Mouse (Mus musculus): ENCODE results near the gene Spryd4. TPM values are rescaled to one million over a fixed set of nuclear protein-coding genes. Genes with fewer than 3 reads are reported as not detected.
A peak's percentile ranks its signal among the peaks of the same experiment; 100 is the strongest.

Spryd4 gene
- total and polyA plus RNA-seq, 3 experiments: 32.1 to 37.5 (median 35.0) TPM

- TF ChIP-seq CTCF (IDR thresholded peaks at IDR 0.05): no peak
- no peak for TF ChIP-seq EP300 (IDR thresholded peaks at IDR 0.05; ENCODE audit: insufficient read depth, low read depth, low read length)
- no peak for TF ChIP-seq POLR2A (IDR thresholded peaks at IDR 0.05; ENCODE audit: insufficient read depth, low read depth, low read length)
- WGBS: 13% methylated on average over 14 of the region's 14 CpGs
- DNase-seq: peak in 1 of 2 experiments; percentile 34
These were observed 653 bp downstream of the Spryd4 start for GRCm38 (mm10) chr10:128210954-128211353.

GRCm38 (mm10) chr10:128210131-128210530 lies 1.5 kb downstream of the Spryd4 start:
- no peak overlapping the region for H3K27ac ChIP-seq
- intact Hi-C loops (cut with DNase I): loop anchor here (2.0 kb wide), 1 partner anchor 15 kb away; the partner anchor contains the start of gene Gls2
- no peaks in the 10 kb centered on the region for H3K36me3 ChIP-seq (ENCODE audit: control insufficient read depth, insufficient read depth, low read length)
- peaks cover 3% of the 10 kb centered on the region for H3K4me1 ChIP-seq (ENCODE audit: control insufficient read depth, insufficient read depth, low read length)
- DNase-seq: no peak
- H3K79me2 ChIP-seq (replicated peaks; ENCODE audit: control insufficient read depth, insufficient read depth, low read length): no peaks in the 10 kb centered on the region
- TF ChIP-seq CTCF (IDR thresholded peaks at IDR 0.05) (no peak), POLR2A (IDR thresholded peaks at IDR 0.05; ENCODE audit: insufficient read depth, low read depth, low read length) (no peak), EP300 (IDR thresholded peaks at IDR 0.05; ENCODE audit: insufficient read depth, low read depth, low read length) (no peak)
- WGBS: 70% methylated on average over 2 of the region's 2 CpGs
- no peaks in the 10 kb centered on the region; the same call in 1 of the 2 replicates for H3K27me3 ChIP-seq (ENCODE audit: control insufficient read depth, insufficient read depth, low read length)
- no peak overlapping the region for H3K9ac ChIP-seq (ENCODE audit: low read depth, low read length)
- H3K4me3 ChIP-seq: no peak overlapping the region

More at GRCm38 (mm10) chr10:128210954-128211353, 653 bp downstream of the Spryd4 start:
- Histone ChIP-seq H3K79me2 (replicated peaks; ENCODE audit: control insufficient read depth, insufficient read depth, low read length) (no peaks in the 10 kb centered on the region), H3K4me3 (peak overlapping the region; percentile 61), H3K27me3 (ENCODE audit: control insufficient read depth, insufficient read depth, low read length) (no peaks in the 10 kb centered on the region; the same call in 1 of the 2 replicates), H3K4me1 (ENCODE audit: control insufficient read depth, insufficient read depth, low read length) (peaks cover 3% of the 10 kb centered on the region), H3K36me3 (ENCODE audit: control insufficient read depth, insufficient read depth, low read length) (no peaks in the 10 kb centered on the region), H3K9ac (ENCODE audit: low read depth, low read length) (peak overlapping the region; percentile 56), H3K27ac (peak overlapping the region; percentile 69)
- intact Hi-C loops (cut with DNase I): loop anchor here (2.0 kb wide), 1 partner anchor 16 kb away; the partner anchor contains the start of gene Gls2

GRCm38 (mm10) chr10:128209311-128210009 lies 2.1 kb downstream of the Spryd4 start:
- TF ChIP-seq CTCF (IDR thresholded peaks at IDR 0.05) (no peak), EP300 (IDR thresholded peaks at IDR 0.05; ENCODE audit: insufficient read depth, low read depth, low read length) (no peak)
- intact Hi-C loops (cut with DNase I): loop anchor here (2.0 kb wide), 1 partner anchor 15 kb away; the partner anchor contains the start of gene Gls2
- Histone ChIP-seq H3K4me3 (no peak overlapping the region), H3K36me3 (ENCODE audit: control insufficient read depth, insufficient read depth, low read length) (no peaks in the 10 kb centered on the region), H3K4me1 (ENCODE audit: control insufficient read depth, insufficient read depth, low read length) (peaks cover 3% of the 10 kb centered on the region), H3K27ac (no peak overlapping the region), H3K9ac (ENCODE audit: low read depth, low read length) (no peak overlapping the region), H3K27me3 (ENCODE audit: control insufficient read depth, insufficient read depth, low read length) (no peaks in the 10 kb centered on the region), H3K79me2 (replicated peaks; ENCODE audit: control insufficient read depth, insufficient read depth, low read length) (no peaks in the 10 kb centered on the region)
- WGBS: 92% methylated on average over 11 of the region's 11 CpGs
- DNase-seq: no peak

- intact Hi-C loops (cut with DNase I): no loop called here
- Histone ChIP-seq H3K27ac (no peak overlapping the region), H3K9ac (ENCODE audit: low read depth, low read length) (no peak overlapping the region), H3K79me2 (replicated peaks; ENCODE audit: control insufficient read depth, insufficient read depth, low read length) (no peaks in the 10 kb centered on the region), H3K36me3 (ENCODE audit: control insufficient read depth, insufficient read depth, low read length) (no peaks in the 10 kb centered on the region), H3K4me3 (no peak overlapping the region), H3K27me3 (ENCODE audit: control insufficient read depth, insufficient read depth, low read length) (no peaks in the 10 kb centered on the region), H3K4me1 (ENCODE audit: control insufficient read depth, insufficient read depth, low read length) (peaks cover 3% of the 10 kb centered on the region)
- WGBS: 83% methylated on average over 10 of the region's 10 CpGs
- no peak for DNase-seq
- TF ChIP-seq EP300 (IDR thresholded peaks at IDR 0.05; ENCODE audit: insufficient read depth, low read depth, low read length) (no peak), CTCF (IDR thresholded peaks at IDR 0.05) (no peak), POLR2A (IDR thresholded peaks at IDR 0.05; ENCODE audit: insufficient read depth, low read depth, low read length) (no peak)
These were observed 3.3 kb downstream of the Spryd4 start for GRCm38 (mm10) chr10:128208326-128208725.

- Histone ChIP-seq H3K4me1 (ENCODE audit: control insufficient read depth, insufficient read depth, low read length) (no peaks in the 10 kb centered on the region), H3K27me3 (ENCODE audit: control insufficient read depth, insufficient read depth, low read length) (no peaks in the 10 kb centered on the region), H3K79me2 (replicated peaks; ENCODE audit: control insufficient read depth, insufficient read depth, low read length) (no peaks in the 10 kb centered on the region), H3K9ac (ENCODE audit: low read depth, low read length) (no peak overlapping the region), H3K4me3 (no peak overlapping the region), H3K27ac (no peak overlapping the region), H3K36me3 (ENCODE audit: control insufficient read depth, insufficient read depth, low read length) (no peaks in the 10 kb centered on the region)
- intact Hi-C loops (cut with DNase I): no loop called here
- no peak for DNase-seq
- TF ChIP-seq EP300 (IDR thresholded peaks at IDR 0.05; ENCODE audit: insufficient read depth, low read depth, low read length): no peak
- no peak for TF ChIP-seq CTCF (IDR thresholded peaks at IDR 0.05)
- TF ChIP-seq POLR2A (IDR thresholded peaks at IDR 0.05; ENCODE audit: insufficient read depth, low read depth, low read length): no peak
- WGBS: 87% methylated on average over 15 of the region's 15 CpGs
These were observed 6.7 kb downstream of the Spryd4 start for GRCm38 (mm10) chr10:128204941-128205340.

GRCm38 (mm10) chr10:128201856-128202255 lies 9.8 kb downstream of the Spryd4 start:
- WGBS: 80% methylated on average over 6 of the region's 6 CpGs

More at GRCm38 (mm10) chr10:128201856-128202255, 9.8 kb downstream of the Spryd4 start:
- TF ChIP-seq CTCF (IDR thresholded peaks at IDR 0.05) (no peak), EP300 (IDR thresholded peaks at IDR 0.05; ENCODE audit: insufficient read depth, low read depth, low read length) (no peak), POLR2A (IDR thresholded peaks at IDR 0.05; ENCODE audit: insufficient read depth, low read depth, low read length) (no peak)
- no peak overlapping the region for H3K4me3 ChIP-seq
- no peaks in the 10 kb centered on the region for H3K79me2 ChIP-seq (replicated peaks; ENCODE audit: control insufficient read depth, insufficient read depth, low read length)
- H3K4me1 ChIP-seq (ENCODE audit: control insufficient read depth, insufficient read depth, low read length): no peaks in the 10 kb centered on the region
- no peaks in the 10 kb centered on the region for H3K36me3 ChIP-seq (ENCODE audit: control insufficient read depth, insufficient read depth, low read length)
- H3K27me3 ChIP-seq (ENCODE audit: control insufficient read depth, insufficient read depth, low read length): no peaks in the 10 kb centered on the region
- DNase-seq: no peak
- intact Hi-C loops (cut with DNase I): no loop called here
- no peak overlapping the region for H3K9ac ChIP-seq (ENCODE audit: low read depth, low read length)
- H3K27ac ChIP-seq: no peak overlapping the region
